Mouse (Mus musculus): ENCODE data around the gene Ptrh2. TPM values are rescaled to one million over a fixed set of nuclear protein-coding genes. Genes with fewer than 3 reads are reported as not detected.

Ptrh2 gene
- 11.9 and 15.9 TPM in 2 replicates for polyA plus RNA-seq (2012; ENCODE audit: insufficient read depth, insufficient read length, missing spikeins)

DNA sequence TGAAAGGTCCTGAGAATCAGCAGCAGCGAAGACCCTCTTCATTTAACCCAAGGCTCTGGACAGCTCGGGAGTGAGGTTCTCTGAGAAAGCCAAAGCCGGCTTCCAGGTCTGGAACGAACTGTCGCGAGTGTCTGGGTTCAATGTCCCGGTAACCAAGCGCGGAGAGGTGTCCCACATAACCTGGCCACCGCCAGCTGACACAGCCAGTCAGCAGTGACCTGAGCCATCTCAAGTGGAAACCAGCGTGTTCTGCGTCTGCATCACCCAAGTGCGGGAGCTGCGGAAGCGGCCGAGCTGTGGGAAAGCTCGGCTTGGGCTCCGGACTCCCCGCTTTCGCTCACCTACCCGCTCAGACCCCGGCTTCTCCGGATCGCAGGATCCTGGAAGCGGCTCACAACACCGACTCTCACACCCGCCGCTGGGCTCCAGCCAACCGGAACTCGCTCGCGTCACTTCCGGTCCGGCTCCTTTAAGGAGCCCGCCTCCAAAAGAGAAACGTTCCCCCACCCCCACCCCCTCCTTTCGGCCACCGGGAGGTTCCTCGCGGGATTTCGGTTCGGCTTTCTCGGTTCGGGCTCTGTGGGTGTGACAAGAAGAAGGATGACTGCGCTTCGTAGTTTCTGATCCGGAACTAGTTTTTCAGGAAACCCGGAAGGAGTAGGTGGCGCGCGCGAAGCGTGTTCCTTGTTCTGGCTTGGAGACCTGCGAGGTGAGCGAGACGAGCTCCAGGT is at the start of gene Ptrh2, which contains the start of gene Vmp1:
Ptrh2 (plus strand) TSS at position 591 of the 731 bp plus-strand sequence.
Vmp1 (minus strand) TSS at position 442 of the 731 bp plus-strand sequence.
- Histone ChIP-seq H3K27ac (replicated peaks; ENCODE audit: low read depth, low read length) (peak within 1 kb of the TSS; percentile 53), H3K4me1 (ENCODE audit: control insufficient read depth, insufficient read depth, insufficient read length, low read length) (no peaks in the 10 kb centered on the region), H3K4me3 (ENCODE audit: insufficient read depth, low read depth, low read length) (peak within 1 kb of the TSS; percentile 85)

- H3K27ac ChIP-seq (replicated peaks; ENCODE audit: low read depth, low read length): peak overlapping the region; percentile 57
- 0 out of 2 replicates have a peak, but pooled peaks cover 2% of the 10 kb centered on the region for H3K4me1 ChIP-seq (ENCODE audit: control insufficient read depth, insufficient read depth, insufficient read length, low read length)
- H3K4me3 ChIP-seq (ENCODE audit: insufficient read depth, low read depth, low read length): no peak overlapping the region
Measured at GRCm38 (mm10) chr11:86634396-86634795, 49.4 kb upstream of the Ptrh2 start.

- Histone ChIP-seq H3K4me3 (ENCODE audit: insufficient read depth, low read depth, low read length) (no peak overlapping the region), H3K27ac (replicated peaks; ENCODE audit: low read depth, low read length) (no peak overlapping the region), H3K4me1 (ENCODE audit: control insufficient read depth, insufficient read depth, insufficient read length, low read length) (peaks cover 3% of the 10 kb centered on the region; the same call in 1 of the 2 replicates)
Measured at GRCm38 (mm10) chr11:86637697-86638096, 46.1 kb upstream of the Ptrh2 start.

GRCm38 (mm10) chr11:86641714-86642113 is 42.1 kb upstream of the Ptrh2 start:
- Histone ChIP-seq H3K4me3 (ENCODE audit: insufficient read depth, low read depth, low read length) (no peak overlapping the region), H3K4me1 (ENCODE audit: control insufficient read depth, insufficient read depth, insufficient read length, low read length) (peaks cover 3% of the 10 kb centered on the region; the same call in 1 of the 2 replicates), H3K27ac (replicated peaks; ENCODE audit: low read depth, low read length) (peak overlapping the region; percentile 48; the same call in 1 of the 2 replicates)

DNA sequence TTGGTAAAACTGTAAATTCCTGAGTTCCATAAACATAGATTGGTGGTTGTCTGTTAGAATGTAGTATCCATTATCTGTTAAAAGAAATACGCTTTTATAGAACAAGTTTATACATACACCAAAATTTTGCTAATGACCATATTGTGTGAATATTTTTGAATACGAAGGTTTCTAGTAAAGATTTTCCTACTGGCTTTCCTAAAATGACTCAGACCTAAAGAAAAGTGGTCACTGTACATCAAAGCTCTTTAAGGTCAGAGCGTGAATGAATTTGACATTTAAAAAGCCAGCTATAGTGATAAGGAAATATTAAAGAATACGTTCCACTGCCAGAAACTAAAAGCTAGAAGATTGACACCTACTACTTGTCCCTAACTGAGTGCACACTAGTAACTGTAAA is 39.2 kb upstream of the Ptrh2 start:
- H3K27ac ChIP-seq (replicated peaks; ENCODE audit: low read depth, low read length): no peak overlapping the region
- H3K4me3 ChIP-seq (ENCODE audit: insufficient read depth, low read depth, low read length): no peak overlapping the region
- H3K4me1 ChIP-seq (ENCODE audit: control insufficient read depth, insufficient read depth, insufficient read length, low read length): peaks cover 3% of the 10 kb centered on the region; the same call in 1 of the 2 replicates

- no peak overlapping the region for H3K4me3 ChIP-seq (ENCODE audit: insufficient read depth, low read depth, low read length)
- no peak overlapping the region for H3K27ac ChIP-seq (replicated peaks; ENCODE audit: low read depth, low read length)
- peaks cover 3% of the 10 kb centered on the region; the same call in 1 of the 2 replicates for H3K4me1 ChIP-seq (ENCODE audit: control insufficient read depth, insufficient read depth, insufficient read length, low read length)
Measured at GRCm38 (mm10) chr11:86646136-86646834, 37.5 kb upstream of the Ptrh2 start.

DNA sequence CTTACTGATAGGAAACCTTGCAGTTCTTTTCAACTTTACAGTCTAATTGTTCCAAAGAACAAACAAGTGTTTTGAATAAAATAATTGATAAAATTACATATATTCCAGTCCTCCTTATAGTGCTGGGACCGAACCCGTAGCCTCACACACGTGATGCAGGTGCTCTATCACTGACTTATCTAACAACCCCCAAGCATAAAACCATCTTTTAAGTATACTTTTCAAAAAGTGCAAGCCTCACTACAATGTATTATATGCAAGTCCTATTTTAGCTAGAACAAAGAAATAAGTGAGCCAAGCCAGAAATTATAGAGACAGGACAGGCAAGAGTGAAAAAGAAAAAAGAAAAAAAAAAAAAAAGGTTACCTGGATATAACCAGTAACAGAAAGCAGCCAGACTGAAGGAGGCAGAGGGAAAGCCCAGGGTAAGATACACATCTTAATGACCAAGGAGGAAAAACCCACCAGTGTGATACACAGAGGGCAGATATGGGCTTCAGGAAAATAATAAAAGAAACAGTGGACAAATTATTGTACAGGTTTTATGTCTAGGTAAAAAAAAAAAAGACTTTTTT is 36.8 kb upstream of the Ptrh2 start:
- no peak overlapping the region for H3K4me3 ChIP-seq (ENCODE audit: insufficient read depth, low read depth, low read length)
- H3K4me1 ChIP-seq (ENCODE audit: control insufficient read depth, insufficient read depth, insufficient read length, low read length): peaks cover under 1% of the 10 kb centered on the region; the same call in 1 of the 2 replicates
- H3K27ac ChIP-seq (replicated peaks; ENCODE audit: low read depth, low read length): no peak overlapping the region

DNA sequence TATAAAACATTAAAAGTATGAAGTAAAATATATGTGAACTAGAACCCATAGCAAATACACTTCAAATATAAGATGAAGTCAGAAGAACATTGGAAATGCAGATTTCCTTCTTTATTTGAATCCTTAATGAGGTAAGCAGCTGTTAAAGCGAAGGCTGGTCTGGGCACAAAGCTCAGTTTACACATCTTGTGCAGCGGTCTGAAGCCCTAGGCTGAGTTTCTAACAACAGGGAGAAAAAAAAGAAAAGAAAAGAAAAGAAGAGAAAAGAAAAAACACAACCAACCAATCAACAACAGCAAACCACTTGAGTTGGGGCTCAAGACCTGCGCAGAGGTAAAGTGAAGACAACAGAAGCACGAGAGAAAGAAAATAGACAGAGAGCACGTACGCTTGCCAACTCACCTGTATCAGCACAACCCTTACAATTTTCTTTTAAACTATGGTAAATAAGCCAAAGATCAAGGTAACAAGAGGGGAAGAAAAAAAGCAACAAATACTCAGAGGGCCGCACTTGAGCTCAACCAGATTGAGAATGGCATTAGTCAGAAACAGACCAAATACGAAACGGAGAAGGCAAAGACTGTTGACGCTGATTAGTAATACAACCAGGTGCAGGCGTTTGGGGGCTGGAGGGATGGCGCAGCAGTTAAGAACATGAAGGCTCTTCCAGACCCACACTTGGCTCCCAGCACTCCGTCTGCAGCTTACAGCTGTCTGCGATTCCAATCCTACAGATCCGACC is 35.9 kb upstream of the Ptrh2 start:
- Histone ChIP-seq H3K4me1 (ENCODE audit: control insufficient read depth, insufficient read depth, insufficient read length, low read length) (no peaks in the 10 kb centered on the region), H3K27ac (replicated peaks; ENCODE audit: low read depth, low read length) (no peak overlapping the region), H3K4me3 (ENCODE audit: insufficient read depth, low read depth, low read length) (no peak overlapping the region)

DNA sequence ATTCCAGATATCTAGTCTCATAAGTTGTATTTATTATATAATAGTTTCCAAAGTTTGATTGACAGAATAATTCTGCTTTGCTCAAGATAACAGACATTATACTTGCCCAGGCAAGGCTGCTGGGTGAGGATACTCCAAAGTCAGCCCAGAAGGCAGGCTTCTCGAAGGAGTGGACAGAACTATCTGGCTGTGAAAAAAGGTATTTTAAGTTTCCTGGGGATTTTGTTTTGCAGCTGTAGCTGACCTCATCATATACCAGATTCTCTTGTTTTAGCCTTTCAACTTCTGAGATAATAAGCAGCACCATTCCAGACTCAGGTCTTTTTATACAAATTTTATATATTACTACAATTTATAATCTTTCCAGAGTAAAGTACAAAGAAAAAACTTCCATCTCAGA is 34.2 kb upstream of the Ptrh2 start:
- no peak overlapping the region for H3K27ac ChIP-seq (replicated peaks; ENCODE audit: low read depth, low read length)
- H3K4me1 ChIP-seq (ENCODE audit: control insufficient read depth, insufficient read depth, insufficient read length, low read length): no peaks in the 10 kb centered on the region
- H3K4me3 ChIP-seq (ENCODE audit: insufficient read depth, low read depth, low read length): no peak overlapping the region

- no peak overlapping the region for H3K4me3 ChIP-seq (ENCODE audit: insufficient read depth, low read depth, low read length)
- no peaks in the 10 kb centered on the region for H3K4me1 ChIP-seq (ENCODE audit: control insufficient read depth, insufficient read depth, insufficient read length, low read length)
- no peak overlapping the region for H3K27ac ChIP-seq (replicated peaks; ENCODE audit: low read depth, low read length)
Measured at GRCm38 (mm10) chr11:86650676-86651075, 33.1 kb upstream of the Ptrh2 start.

DNA sequence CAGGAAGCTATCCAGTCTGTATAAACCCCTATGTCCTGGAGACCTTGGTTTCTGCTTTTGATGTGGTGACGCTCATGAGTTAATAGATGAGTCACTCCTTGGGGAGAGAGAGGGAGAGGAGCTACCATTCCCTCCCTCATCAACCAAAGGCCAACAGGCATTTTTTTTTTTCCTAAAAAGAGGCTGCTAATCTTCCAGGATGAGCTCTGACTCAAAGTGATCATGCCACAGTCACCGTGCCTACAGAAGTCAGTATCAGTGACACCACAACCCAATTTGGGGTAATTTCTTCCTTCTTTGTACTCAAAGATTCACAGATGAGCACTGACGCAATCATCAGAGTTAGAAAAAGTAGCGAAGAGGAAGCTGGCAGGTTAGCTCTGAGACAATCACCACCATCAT is 31.2 kb upstream of the Ptrh2 start:
- no peak overlapping the region for H3K4me3 ChIP-seq (ENCODE audit: insufficient read depth, low read depth, low read length)
- 0 out of 2 replicates have a peak overlapping the region, but pooled peaks have one; percentile 2 for H3K27ac ChIP-seq (replicated peaks; ENCODE audit: low read depth, low read length)
- no peaks in the 10 kb centered on the region for H3K4me1 ChIP-seq (ENCODE audit: control insufficient read depth, insufficient read depth, insufficient read length, low read length)

- no peak overlapping the region for H3K4me3 ChIP-seq (ENCODE audit: insufficient read depth, low read depth, low read length)
Measured at GRCm38 (mm10) chr11:86653446-86653845, 30.3 kb upstream of the Ptrh2 start.

DNA sequence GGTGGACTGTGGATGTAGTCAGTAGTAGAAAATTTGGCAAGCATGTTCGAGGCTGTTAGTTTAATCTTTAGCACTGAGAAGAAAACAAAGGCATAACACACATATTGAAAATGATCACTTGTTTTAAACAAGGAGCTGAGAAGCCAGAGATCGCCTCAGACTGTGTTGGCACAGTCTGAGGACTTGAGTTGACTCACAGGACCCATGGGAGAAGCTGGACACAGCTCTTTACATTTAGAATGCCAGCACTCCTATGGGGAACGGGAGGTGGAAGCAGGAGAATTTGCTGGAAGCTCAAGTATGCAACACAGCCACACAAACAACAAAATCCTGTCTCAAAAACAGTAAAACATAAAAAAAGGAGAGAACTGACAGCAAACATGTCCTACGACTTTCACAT is 29.7 kb upstream of the Ptrh2 start:
- H3K4me1 ChIP-seq (ENCODE audit: control insufficient read depth, insufficient read depth, insufficient read length, low read length): no peaks in the 10 kb centered on the region
- H3K4me3 ChIP-seq (ENCODE audit: insufficient read depth, low read depth, low read length): no peak overlapping the region
- H3K27ac ChIP-seq (replicated peaks; ENCODE audit: low read depth, low read length): 0 out of 2 replicates have a peak overlapping the region, but pooled peaks have one; percentile 14

More at GRCm38 (mm10) chr11:86653446-86653845, 30.3 kb upstream of the Ptrh2 start:
- no peaks in the 10 kb centered on the region for H3K4me1 ChIP-seq (ENCODE audit: control insufficient read depth, insufficient read depth, insufficient read length, low read length)
- H3K27ac ChIP-seq (replicated peaks; ENCODE audit: low read depth, low read length): 0 out of 2 replicates have a peak overlapping the region, but pooled peaks have one; percentile 14

DNA sequence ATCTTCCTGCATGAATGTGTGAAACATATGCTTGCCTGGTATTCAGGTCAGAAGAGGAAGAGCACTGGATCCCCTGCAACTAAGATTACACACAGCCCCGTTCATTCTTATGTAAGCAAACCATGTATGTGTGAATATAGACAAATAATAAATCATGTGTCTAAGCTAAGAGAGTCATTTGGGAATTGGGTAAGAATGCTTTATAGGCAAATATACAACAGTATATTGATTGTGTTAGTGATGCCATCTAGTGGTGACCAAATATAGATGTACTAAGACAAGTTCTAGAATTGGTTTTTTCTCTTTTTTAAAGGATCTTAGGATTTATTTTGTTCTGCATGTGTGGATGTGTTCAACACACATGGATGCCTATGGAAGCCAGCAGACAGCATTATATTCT is 28.1 kb upstream of the Ptrh2 start:
- Histone ChIP-seq H3K27ac (replicated peaks; ENCODE audit: low read depth, low read length) (no peak overlapping the region), H3K4me1 (ENCODE audit: control insufficient read depth, insufficient read depth, insufficient read length, low read length) (no peaks in the 10 kb centered on the region), H3K4me3 (ENCODE audit: insufficient read depth, low read depth, low read length) (no peak overlapping the region)
